Mouse (Mus musculus) spleen, adult 2 months (tissue): Measurements from ENCODE around the gene Srgap2.

Experiments used
- CTCF ChIP-seq: fragments of 200-500 bp; IDR thresholded peaks from 2 replicates; pipeline ENCODE4 v1.5.1; 2011; ENCODE audit warnings: mild to moderate bottlenecking, inconsistent platforms; ENCODE audit not compliant: insufficient read depth, insufficient read length, insufficient replicate concordance; ENCODE audit errors: extremely low read depth
- POLR2A ChIP-seq: fragments of 200-500 bp; IDR thresholded peaks from 2 replicates; pipeline ENCODE4 v1.6.1; 2011; ENCODE audit warnings: low read depth, low read length, inconsistent platforms

- TF ChIP-seq POLR2A: no peak
- TF ChIP-seq CTCF: no peak
Measured at GRCm38 (mm10) chr1:131573721-131574120, 46.6 kb upstream of the Srgap2 start.
